Mouse (Mus musculus): Measurements from ENCODE around the gene Chmp4b. TPM values are rescaled to one million over a fixed set of nuclear protein-coding genes. Genes with fewer than 3 reads are reported as not detected.

Gene Chmp4b
- polyA plus RNA-seq, 1 experiment from 2014 or later: 11.9 TPM

- no peak for DNase-seq
- TF ChIP-seq EP300 (IDR thresholded peaks at IDR 0.05; ENCODE audit: low read depth): no peak
- TF ChIP-seq CTCF (IDR thresholded peaks at IDR 0.05; ENCODE audit: low read depth): no peak
- 82% methylated on average over 4 of the region's 4 CpGs for WGBS (ENCODE audit: insufficient replicate concordance)
- H3K9me3 ChIP-seq (ENCODE audit: low read length): no peaks in the 10 kb centered on the region
- peaks cover 5% of the 10 kb centered on the region; the same call in 1 of the 2 replicates for H3K4me1 ChIP-seq (ENCODE audit: insufficient read depth)
- no peaks in the 10 kb centered on the region for H3K27me3 ChIP-seq (ENCODE audit: insufficient read depth, low read length)
- H3K36me3 ChIP-seq (replicated peaks; ENCODE audit: insufficient read depth, low read length): peaks cover 20% of the 10 kb centered on the region
- H3K9ac ChIP-seq (replicated peaks): no peak overlapping the region
- H3K4me3 ChIP-seq (ENCODE audit: low read depth, low read length): no peak overlapping the region
- H3K4me2 ChIP-seq (ENCODE audit: low read depth, low read length): no peak overlapping the region
- no peak overlapping the region for H3K27ac ChIP-seq (ENCODE audit: low read depth)
- no peak for ATAC-seq
Observed at GRCm38 (mm10) chr2:154639115-154639514, 12.4 kb upstream of the Chmp4b start.

- H3K4me1 ChIP-seq (ENCODE audit: insufficient read depth): no peaks in the 10 kb centered on the region
- H3K36me3 ChIP-seq (replicated peaks; ENCODE audit: insufficient read depth, low read length): peaks cover 22% of the 10 kb centered on the region
- no peak overlapping the region for H3K27ac ChIP-seq (ENCODE audit: low read depth)
- H3K9ac ChIP-seq (replicated peaks): no peak overlapping the region
- no peak for DNase-seq
- TF ChIP-seq CTCF (IDR thresholded peaks at IDR 0.05; ENCODE audit: low read depth) (no peak), EP300 (IDR thresholded peaks at IDR 0.05; ENCODE audit: low read depth) (no peak)
- no peaks in the 10 kb centered on the region for H3K27me3 ChIP-seq (ENCODE audit: insufficient read depth, low read length)
- 79% methylated on average over 8 of the region's 8 CpGs for WGBS (ENCODE audit: insufficient replicate concordance)
- no peak overlapping the region for H3K4me2 ChIP-seq (ENCODE audit: low read depth, low read length)
- no peaks in the 10 kb centered on the region for H3K9me3 ChIP-seq (ENCODE audit: low read length)
- H3K4me3 ChIP-seq (ENCODE audit: low read depth, low read length): no peak overlapping the region
- no peak for ATAC-seq
Observed at GRCm38 (mm10) chr2:154641176-154641575, 10.3 kb upstream of the Chmp4b start.

- peaks cover 22% of the 10 kb centered on the region for H3K36me3 ChIP-seq (replicated peaks; ENCODE audit: insufficient read depth, low read length)
Observed at GRCm38 (mm10) chr2:154642005-154642459, 9.5 kb upstream of the Chmp4b start.

GRCm38 (mm10) chr2:154642712-154643385 lies 8.7 kb upstream of the Chmp4b start:
- no peak for ATAC-seq
- no peaks in the 10 kb centered on the region for H3K9me3 ChIP-seq (ENCODE audit: low read length)
- WGBS (ENCODE audit: insufficient replicate concordance): 66% methylated on average over 6 of the region's 6 CpGs
- H3K27me3 ChIP-seq (ENCODE audit: insufficient read depth, low read length): no peaks in the 10 kb centered on the region
- no peak overlapping the region for H3K4me3 ChIP-seq (ENCODE audit: low read depth, low read length)
- H3K27ac ChIP-seq (ENCODE audit: low read depth): no peak overlapping the region
- H3K4me2 ChIP-seq (ENCODE audit: low read depth, low read length): no peak overlapping the region
- H3K36me3 ChIP-seq (replicated peaks; ENCODE audit: insufficient read depth, low read length): peaks cover 22% of the 10 kb centered on the region
- no peak for DNase-seq
- H3K9ac ChIP-seq (replicated peaks): no peak overlapping the region
- TF ChIP-seq CTCF (IDR thresholded peaks at IDR 0.05; ENCODE audit: low read depth) (peak; percentile 34; the same call in 1 of the 2 replicates), EP300 (IDR thresholded peaks at IDR 0.05; ENCODE audit: low read depth) (no peak)
- no peaks in the 10 kb centered on the region for H3K4me1 ChIP-seq (ENCODE audit: insufficient read depth)

More at GRCm38 (mm10) chr2:154642005-154642459, 9.5 kb upstream of the Chmp4b start:
- no peak for ATAC-seq
- Histone ChIP-seq H3K27me3 (ENCODE audit: insufficient read depth, low read length) (no peaks in the 10 kb centered on the region), H3K4me1 (ENCODE audit: insufficient read depth) (no peaks in the 10 kb centered on the region), H3K27ac (ENCODE audit: low read depth) (no peak overlapping the region), H3K9me3 (ENCODE audit: low read length) (no peaks in the 10 kb centered on the region), H3K4me2 (ENCODE audit: low read depth, low read length) (no peak overlapping the region), H3K4me3 (ENCODE audit: low read depth, low read length) (no peak overlapping the region), H3K9ac (replicated peaks) (no peak overlapping the region)
- WGBS (ENCODE audit: insufficient replicate concordance): 93% methylated on average over 9 of the region's 9 CpGs
- no peak for TF ChIP-seq EP300 (IDR thresholded peaks at IDR 0.05; ENCODE audit: low read depth)
- no peak for TF ChIP-seq CTCF (IDR thresholded peaks at IDR 0.05; ENCODE audit: low read depth)
- DNase-seq: no peak

- no peak overlapping the region for H3K9ac ChIP-seq (replicated peaks)
- H3K27me3 ChIP-seq (ENCODE audit: insufficient read depth, low read length): no peaks in the 10 kb centered on the region
- WGBS (ENCODE audit: insufficient replicate concordance): 77% methylated on average over 5 of the region's 5 CpGs
- H3K27ac ChIP-seq (ENCODE audit: low read depth): no peak overlapping the region
- H3K36me3 ChIP-seq (replicated peaks; ENCODE audit: insufficient read depth, low read length): peaks cover 4% of the 10 kb centered on the region
- no peaks in the 10 kb centered on the region for H3K4me1 ChIP-seq (ENCODE audit: insufficient read depth)
- H3K4me2 ChIP-seq (ENCODE audit: low read depth, low read length): no peak overlapping the region
- DNase-seq (no peak), ATAC-seq (peak; percentile 49)
- H3K4me3 ChIP-seq (ENCODE audit: low read depth, low read length): no peak overlapping the region
- H3K9me3 ChIP-seq (ENCODE audit: low read length): no peaks in the 10 kb centered on the region
- TF ChIP-seq CTCF (IDR thresholded peaks at IDR 0.05; ENCODE audit: low read depth): peak; percentile 64
- TF ChIP-seq EP300 (IDR thresholded peaks at IDR 0.05; ENCODE audit: low read depth): no peak
Observed at GRCm38 (mm10) chr2:154646634-154647033, 4.9 kb upstream of the Chmp4b start.

GRCm38 (mm10) chr2:154648086-154648485 lies 3.4 kb upstream of the Chmp4b start:
- Histone ChIP-seq H3K36me3 (replicated peaks; ENCODE audit: insufficient read depth, low read length) (peaks cover 4% of the 10 kb centered on the region), H3K4me3 (ENCODE audit: low read depth, low read length) (no peak overlapping the region), H3K27me3 (ENCODE audit: insufficient read depth, low read length) (no peaks in the 10 kb centered on the region), H3K4me2 (ENCODE audit: low read depth, low read length) (no peak overlapping the region), H3K27ac (ENCODE audit: low read depth) (no peak overlapping the region), H3K9ac (replicated peaks) (no peak overlapping the region), H3K9me3 (ENCODE audit: low read length) (no peaks in the 10 kb centered on the region), H3K4me1 (ENCODE audit: insufficient read depth) (no peaks in the 10 kb centered on the region)
- WGBS (ENCODE audit: insufficient replicate concordance): 30% methylated on average over 3 of the region's 3 CpGs
- ATAC-seq (no peak), DNase-seq (peak; percentile 63)
- TF ChIP-seq CTCF (IDR thresholded peaks at IDR 0.05; ENCODE audit: low read depth): peak; percentile 75
- TF ChIP-seq EP300 (IDR thresholded peaks at IDR 0.05; ENCODE audit: low read depth): no peak

All from liver, postnatal 0 days (tissue).